Mouse (Mus musculus): ENCODE data around the gene Bhlha9.
"Not testable (repeated sequence)": the region's sequence is repeated elsewhere in the genome, so short reads cannot be mapped to it uniquely, and the experiment has no call there.

Gene Bhlha9

GRCm38 (mm10) chr11:76666002-76666649, 6.1 kb upstream of the Bhlha9 start:
- no peak for DNase-seq

GRCm38 (mm10) chr11:76667807-76668206, 4.5 kb upstream of the Bhlha9 start:
- DNase-seq, result no peak

- peak; percentile 67 for DNase-seq
Measured at GRCm38 (mm10) chr11:76672561-76673384, 503 bp downstream of the Bhlha9 start.

- DNase-seq, result peak; percentile 30
Measured at GRCm38 (mm10) chr11:76674199-76674598, 1.9 kb downstream of the Bhlha9 start.

GRCm38 (mm10) chr11:76674704-76675103, 2.4 kb downstream of the Bhlha9 start:
- DNase-seq, result no peak

GRCm38 (mm10) chr11:76679508-76679907, 7.2 kb downstream of the Bhlha9 start, which contains the start of gene Trarg1:
Gene Trarg1 (plus strand): TSS chr11:76679808.
- not testable (repeated sequence) for DNase-seq

- no peak for DNase-seq
Measured at GRCm38 (mm10) chr11:76685604-76686003, 13.3 kb downstream of the Bhlha9 start.

- DNase-seq, result no peak
Measured at GRCm38 (mm10) chr11:76692096-76692495, 19.8 kb downstream of the Bhlha9 start.

- no peak for DNase-seq
Measured at GRCm38 (mm10) chr11:76695810-76696209, 23.5 kb downstream of the Bhlha9 start.

- no peak for DNase-seq
Measured at GRCm38 (mm10) chr11:76699626-76700025, 27.4 kb downstream of the Bhlha9 start.

GRCm38 (mm10) chr11:76707656-76708055, 35.4 kb downstream of the Bhlha9 start:
- no peak for DNase-seq

- DNase-seq, result no peak
Measured at GRCm38 (mm10) chr11:76708066-76708465, 35.8 kb downstream of the Bhlha9 start.

- DNase-seq, result no peak
Measured at GRCm38 (mm10) chr11:76708881-76709280, 36.6 kb downstream of the Bhlha9 start.

- no peak for DNase-seq
Measured at GRCm38 (mm10) chr11:76709625-76710452, 37.6 kb downstream of the Bhlha9 start.

- no peak for DNase-seq
Measured at GRCm38 (mm10) chr11:76717000-76717399, 44.7 kb downstream of the Bhlha9 start.
